Mouse (Mus musculus): ENCODE measurements around the gene Uhrf1bp1. TPM values are rescaled to one million over a fixed set of nuclear protein-coding genes. Genes with fewer than 3 reads are reported as not detected.

Uhrf1bp1 gene
- polyA plus RNA-seq (2015; fragmentation: Nextera tagmentation; extraction: Ambion mirVana), result 2.0 and 2.4 TPM in 2 replicates

GRCm38 (mm10) chr17:27856265-27856797, at the start of gene Uhrf1bp1:
TSS of gene Uhrf1bp1 (plus strand) at chr17:27856441.

GRCm38 (mm10) chr17:27820568-27821406, 35.5 kb upstream of the Uhrf1bp1 start, which contains the start of gene D17Wsu92e:
TSS of gene D17Wsu92e (minus strand) at chr17:27820648.

GRCm38 (mm10) chr17:27837850-27838249, 18.4 kb upstream of the Uhrf1bp1 start, which contains the start of gene Snrpc:
TSS of gene Snrpc (plus strand) at chr17:27838150.

GRCm38 (mm10) chr17:27908888-27909621, 52.8 kb downstream of the Uhrf1bp1 start, which contains the start of gene Anks1:
TSS of gene Anks1 (plus strand) at chr17:27909306.

GRCm38 (mm10) chr17:27909622-27910500, 53.6 kb downstream of the Uhrf1bp1 start, which contains the start of gene Taf11:
TSS of gene Taf11 (minus strand) at chr17:27909844.

Other genes starting within 250 kb of the Uhrf1bp1 start
- 68.1 and 68.2 TPM in 2 replicates for gene Nudt3, start 232.9 kb upstream of the Uhrf1bp1 start, polyA plus RNA-seq (2015; fragmentation: Nextera tagmentation; extraction: Ambion mirVana)
- gene RPS10-NUDT3, start 221.2 kb upstream of the Uhrf1bp1 start, polyA plus RNA-seq (2015; fragmentation: Nextera tagmentation; extraction: Ambion mirVana), result not detected in 2 replicates
- gene Rps10, start 219.8 kb upstream of the Uhrf1bp1 start, polyA plus RNA-seq (2015; fragmentation: Nextera tagmentation; extraction: Ambion mirVana), result 862 and 1,179 TPM in 2 replicates
- gene Pacsin1, start 200.9 kb upstream of the Uhrf1bp1 start, polyA plus RNA-seq (2015; fragmentation: Nextera tagmentation; extraction: Ambion mirVana), result 4.0 and 6.4 TPM in 2 replicates
- 0.25 and 0.27 TPM in 2 replicates for gene Spdef, start 127.5 kb upstream of the Uhrf1bp1 start, polyA plus RNA-seq (2015; fragmentation: Nextera tagmentation; extraction: Ambion mirVana)
- gene D17Wsu92e, start 35.8 kb upstream of the Uhrf1bp1 start, polyA plus RNA-seq (2015; fragmentation: Nextera tagmentation; extraction: Ambion mirVana), result 13.6 and 21.4 TPM in 2 replicates
- 206 and 224 TPM in 2 replicates for gene Snrpc, start 18.3 kb upstream of the Uhrf1bp1 start, polyA plus RNA-seq (2015; fragmentation: Nextera tagmentation; extraction: Ambion mirVana)
- gene Anks1, start 52.9 kb downstream of the Uhrf1bp1 start, polyA plus RNA-seq (2015; fragmentation: Nextera tagmentation; extraction: Ambion mirVana), result 11.0 and 19.3 TPM in 2 replicates
- gene Taf11, start 53.4 kb downstream of the Uhrf1bp1 start, polyA plus RNA-seq (2015; fragmentation: Nextera tagmentation; extraction: Ambion mirVana), result 55.7 and 65.6 TPM in 2 replicates
- gene Tcp11, start 224.2 kb downstream of the Uhrf1bp1 start, polyA plus RNA-seq (2015; fragmentation: Nextera tagmentation; extraction: Ambion mirVana), result 1.3 and 1.5 TPM in 2 replicates

Data from adrenal gland, postnatal 0 days (tissue).